Mouse (Mus musculus) midbrain, embryonic 14.5 days (tissue): Measurements from ENCODE around the gene Stambpl1. TPM values are rescaled to one million over a fixed set of nuclear protein-coding genes. Genes with fewer than 3 reads are reported as not detected.

Experiments used
- ATAC-seq: fragments of 200-750 bp; cut with Nextera tagmentation; 2 replicates; pipeline ENCODE4 v1.8.0; 2017; ENCODE audit warnings: moderate number of reproducible peaks, moderate library complexity; ENCODE audit not compliant: low FRiP score, low TSS enrichment
- DNase-seq: peaks from one replicate; pipeline ENCODE4 v3.0.0-alpha.2; 2015
- H3K27ac ChIP-seq: fragments of 300-500 bp; sonication (generic); replicated peaks from 2 replicates; pipeline ENCODE4 v1.5.1; 2014; ENCODE audit warnings: mild to moderate bottlenecking, low read depth, low read length, moderate library complexity
- H3K27me3 ChIP-seq: fragments of 300-500 bp; sonication (generic); 2 replicates; pipeline ENCODE4 v1.6.1; 2014; ENCODE audit warnings: low read length, control low read depth, mixed read lengths; ENCODE audit not compliant: control insufficient read depth, insufficient read depth
- H3K36me3 ChIP-seq: fragments of 300-500 bp; sonication (generic); 2 replicates; pipeline ENCODE4 v1.6.1; 2014; ENCODE audit warnings: low read length, control low read depth; ENCODE audit not compliant: control insufficient read depth, insufficient read depth
- H3K4me1 ChIP-seq: fragments of 300-500 bp; sonication (generic); 2 replicates; pipeline ENCODE4 v1.6.1; 2014; ENCODE audit warnings: mild to moderate bottlenecking, antibody characterized with exemption, low read length, control low read depth; ENCODE audit not compliant: control insufficient read depth, insufficient read depth
- H3K4me2 ChIP-seq: fragments of 300-500 bp; sonication (generic); 2 replicates; pipeline ENCODE4 v1.6.1; 2014; ENCODE audit warnings: mild to moderate bottlenecking, low read length, moderate library complexity
- H3K4me3 ChIP-seq: fragments of 300-500 bp; sonication (generic); replicated peaks from 2 replicates; pipeline ENCODE4 v1.5.1; 2014; ENCODE audit warnings: low read depth, low read length
- H3K9ac ChIP-seq: fragments of 300-500 bp; sonication (generic); replicated peaks from 2 replicates; pipeline ENCODE4 v1.6.1; 2014; ENCODE audit warnings: mild to moderate bottlenecking, low read length, moderate library complexity
- H3K9me3 ChIP-seq: fragments of 300-500 bp; sonication (generic); 2 replicates; pipeline ENCODE4 v1.6.1; 2016; ENCODE audit warnings: low read length, control low read depth, mixed read lengths; ENCODE audit not compliant: control insufficient read depth
- WGBS: fragments of 180-500 bp; shearing (Covaris S2); extraction: QIAGEN DNeasy Blood & Tissue Kit; methylation state at CpG from one replicate; pipeline ENCODE4 v1.1.7; 2014; 5-methylcytosine and 5-hydroxymethylcytosine counted together
- polyA plus RNA-seq: library from polyadenylated mRNA; unstranded; fragments of >200 nt; fragmentation: Nextera tagmentation; extraction: Ambion mirVana; gene quantifications from 2 replicates; pipeline ENCODE4 v1.2.1, GENCODE M21; 2014

Gene Stambpl1
- polyA plus RNA-seq, 1 experiment from 2014 or later: 11.5 TPM

DNA sequence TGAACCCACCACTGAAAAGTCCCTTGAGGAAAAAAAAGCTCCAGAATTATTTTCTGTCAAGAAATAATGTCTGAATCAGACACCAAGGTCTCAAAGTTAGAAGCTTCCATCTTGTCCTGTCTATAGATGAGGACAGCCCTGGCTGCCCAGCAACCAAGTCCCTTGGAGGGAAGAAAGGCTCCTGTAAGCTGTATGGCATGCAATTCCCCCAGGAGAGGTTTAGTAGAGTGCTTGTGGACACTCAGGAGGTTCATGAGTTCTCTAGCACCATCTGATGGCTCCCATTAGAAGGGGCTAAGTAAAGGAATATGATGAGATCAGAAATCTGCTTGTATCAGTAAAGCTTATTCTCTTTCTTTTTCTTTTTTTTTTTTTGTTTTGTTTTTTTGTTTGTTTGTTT lies 22.9 kb upstream of the Stambpl1 start:
- ATAC-seq (no peak), DNase-seq (no peak)
- H3K4me3 ChIP-seq: no peak overlapping the region
- no peaks in the 10 kb centered on the region for H3K27me3 ChIP-seq
- no peaks in the 10 kb centered on the region for H3K36me3 ChIP-seq
- no peak overlapping the region for H3K4me2 ChIP-seq
- no peak overlapping the region for H3K27ac ChIP-seq
- no peak overlapping the region for H3K9ac ChIP-seq
- no peaks in the 10 kb centered on the region for H3K4me1 ChIP-seq
- no peaks in the 10 kb centered on the region for H3K9me3 ChIP-seq

DNA sequence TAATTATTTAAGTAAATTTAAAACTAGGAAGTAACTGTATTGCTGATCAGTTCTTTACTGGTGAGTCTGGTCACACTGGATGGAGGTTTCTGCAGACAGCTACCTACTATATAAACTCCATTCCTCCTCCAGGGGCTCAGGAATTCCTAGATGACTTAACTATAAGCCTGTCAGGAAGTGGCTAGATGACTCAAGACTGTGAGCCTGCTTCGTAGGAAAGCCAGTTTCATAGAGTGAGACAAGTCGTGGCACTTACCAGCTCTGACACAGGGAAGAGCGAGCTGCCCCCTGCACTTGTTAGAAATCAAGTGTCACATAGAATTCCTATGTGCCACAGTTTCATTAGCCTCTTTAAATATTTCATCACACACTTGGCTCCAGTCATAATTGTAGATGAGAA lies 20.9 kb upstream of the Stambpl1 start:
- H3K27ac ChIP-seq: no peak overlapping the region
- H3K4me2 ChIP-seq: no peak overlapping the region
- ATAC-seq (no peak), DNase-seq (no peak)
- H3K27me3 ChIP-seq: no peaks in the 10 kb centered on the region
- no peak overlapping the region for H3K4me3 ChIP-seq
- H3K9me3 ChIP-seq: no peaks in the 10 kb centered on the region
- no peaks in the 10 kb centered on the region for H3K4me1 ChIP-seq
- H3K9ac ChIP-seq: no peak overlapping the region
- 61% methylated on average over 3 of the region's 3 CpGs for WGBS
- no peaks in the 10 kb centered on the region for H3K36me3 ChIP-seq

DNA sequence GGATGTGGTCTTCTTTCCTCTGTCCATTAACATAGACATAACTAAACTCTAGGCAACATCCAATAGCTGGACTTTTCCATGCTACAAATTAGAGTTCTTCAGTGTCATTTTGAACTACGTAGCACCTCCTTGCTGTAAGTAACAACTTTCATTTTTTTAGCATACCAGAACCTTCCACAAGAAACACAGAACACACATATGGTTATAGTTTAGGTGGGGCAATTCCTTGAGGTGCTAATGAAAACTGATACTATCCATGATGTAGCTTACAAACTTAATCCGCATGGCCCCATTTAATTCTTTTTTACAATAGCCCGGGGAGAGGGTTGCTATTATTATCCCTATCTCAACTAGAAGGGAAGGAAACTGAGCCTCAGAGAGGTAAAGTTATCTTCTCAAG lies 18.0 kb upstream of the Stambpl1 start:
- no peak for ATAC-seq

GRCm38 (mm10) chr19:34179136-34179535 lies 12.9 kb upstream of the Stambpl1 start:
- Histone ChIP-seq H3K27ac (no peak overlapping the region), H3K9me3 (no peaks in the 10 kb centered on the region), H3K36me3 (no peaks in the 10 kb centered on the region), H3K4me2 (no peak overlapping the region), H3K9ac (no peak overlapping the region), H3K4me1 (no peaks in the 10 kb centered on the region), H3K27me3 (no peaks in the 10 kb centered on the region), H3K4me3 (no peak overlapping the region)
- ATAC-seq: no peak
- no peak for DNase-seq
- WGBS: 93% methylated on average over 4 of the region's 4 CpGs

More for the DNA sequence above, 18.0 kb upstream of the Stambpl1 start:
- DNase-seq: no peak
- no peak overlapping the region for H3K9ac ChIP-seq
- no peaks in the 10 kb centered on the region for H3K9me3 ChIP-seq
- H3K4me1 ChIP-seq: no peaks in the 10 kb centered on the region
- no peak overlapping the region for H3K4me3 ChIP-seq
- no peak overlapping the region for H3K27ac ChIP-seq
- no peaks in the 10 kb centered on the region for H3K27me3 ChIP-seq
- WGBS: 86% methylated on average over 3 of the region's 3 CpGs
- no peak overlapping the region for H3K4me2 ChIP-seq
- H3K36me3 ChIP-seq: no peaks in the 10 kb centered on the region

- Histone ChIP-seq H3K27me3 (no peaks in the 10 kb centered on the region), H3K36me3 (no peaks in the 10 kb centered on the region), H3K4me1 (no peaks in the 10 kb centered on the region), H3K9ac (no peak overlapping the region), H3K4me2 (no peak overlapping the region), H3K27ac (no peak overlapping the region), H3K4me3 (no peak overlapping the region), H3K9me3 (no peaks in the 10 kb centered on the region)
- 91% methylated on average over 2 of the region's 2 CpGs for WGBS
- ATAC-seq (no peak), DNase-seq (no peak)
Measured at GRCm38 (mm10) chr19:34180316-34180715, 11.7 kb upstream of the Stambpl1 start.

DNA sequence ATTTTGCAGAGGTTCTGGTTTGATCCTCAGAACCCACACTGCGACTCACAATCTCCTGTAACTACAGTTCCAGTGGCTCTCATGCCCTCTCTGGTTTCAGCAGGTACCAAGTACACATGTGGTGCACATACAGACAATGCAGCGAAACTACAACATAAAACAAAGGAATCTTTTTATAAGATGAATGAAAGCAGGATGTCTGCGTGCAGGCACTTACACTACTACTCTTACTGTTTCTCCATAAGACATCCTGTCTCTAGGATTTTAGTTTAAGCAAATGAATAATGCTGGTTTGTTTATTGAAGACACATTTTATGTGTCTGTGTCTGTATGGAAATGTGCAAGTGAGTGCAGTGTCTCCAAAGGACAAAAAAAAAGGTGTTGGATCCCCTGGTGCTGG lies 10.8 kb upstream of the Stambpl1 start:
- Histone ChIP-seq H3K4me3 (no peak overlapping the region), H3K9me3 (no peaks in the 10 kb centered on the region), H3K4me2 (no peak overlapping the region), H3K4me1 (no peaks in the 10 kb centered on the region), H3K9ac (no peak overlapping the region), H3K27me3 (no peaks in the 10 kb centered on the region), H3K27ac (no peak overlapping the region), H3K36me3 (no peaks in the 10 kb centered on the region)
- no peak for ATAC-seq
- DNase-seq: no peak
- WGBS: 92% methylated on average over 3 of the region's 3 CpGs

DNA sequence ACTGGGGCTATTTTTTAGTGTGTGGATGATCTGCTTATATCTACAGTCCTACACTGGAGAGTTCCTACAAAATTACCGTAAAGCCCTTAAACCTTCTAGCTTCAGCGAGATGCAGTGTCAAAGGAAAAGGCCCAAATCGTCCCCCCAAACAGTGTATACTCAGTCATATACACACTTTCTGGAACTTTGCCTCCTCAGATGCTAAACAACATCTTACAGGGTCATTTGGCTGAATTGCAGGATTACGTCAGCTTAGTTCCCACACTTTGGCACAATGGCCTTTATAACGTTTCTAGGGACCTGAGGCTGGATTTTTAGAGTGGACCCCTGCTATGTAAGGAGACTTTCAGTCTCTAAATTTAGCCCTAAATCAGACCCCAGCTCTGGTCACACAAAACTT lies 9.5 kb upstream of the Stambpl1 start:
- Histone ChIP-seq H3K4me2 (no peak overlapping the region), H3K27ac (no peak overlapping the region), H3K9ac (no peak overlapping the region), H3K36me3 (no peaks in the 10 kb centered on the region), H3K4me1 (no peaks in the 10 kb centered on the region), H3K4me3 (no peak overlapping the region), H3K27me3 (no peaks in the 10 kb centered on the region), H3K9me3 (no peaks in the 10 kb centered on the region)
- ATAC-seq: no peak
- 67% methylated on average over 5 of the region's 5 CpGs for WGBS
- DNase-seq: no peak

- Histone ChIP-seq H3K9me3 (no peaks in the 10 kb centered on the region), H3K4me1 (no peaks in the 10 kb centered on the region), H3K27ac (no peak overlapping the region), H3K4me3 (no peak overlapping the region), H3K27me3 (peaks cover 3% of the 10 kb centered on the region; the same call in 1 of the 2 replicates), H3K36me3 (no peaks in the 10 kb centered on the region), H3K9ac (no peak overlapping the region), H3K4me2 (no peak overlapping the region)
- 89% methylated on average over 4 of the region's 4 CpGs for WGBS
- ATAC-seq (no peak), DNase-seq (no peak)
Measured at GRCm38 (mm10) chr19:34186845-34187244, 5.2 kb upstream of the Stambpl1 start.

GRCm38 (mm10) chr19:34191645-34192007 lies 403 bp upstream of the Stambpl1 start:
- H3K36me3 ChIP-seq: no peaks in the 10 kb centered on the region
- peak overlapping the region; percentile 76 for H3K9ac ChIP-seq
- H3K4me3 ChIP-seq: peak overlapping the region; percentile 67
- 7% methylated on average over 10 of the region's 10 CpGs for WGBS
- DNase-seq (peak; percentile 70), ATAC-seq (peak; percentile 26)
- peak overlapping the region; percentile 95 for H3K4me2 ChIP-seq
- H3K27ac ChIP-seq: peak overlapping the region; percentile 78
- H3K9me3 ChIP-seq: no peaks in the 10 kb centered on the region
- no peaks in the 10 kb centered on the region for H3K4me1 ChIP-seq
- peaks cover 8% of the 10 kb centered on the region; the same call in 1 of the 2 replicates for H3K27me3 ChIP-seq
